Mouse (Mus musculus) myocyte (in vitro differentiated cells): Measurements from ENCODE around the gene Prrt2. TPM values are rescaled to one million over a fixed set of nuclear protein-coding genes. Genes with fewer than 3 reads are reported as not detected.

ENCODE experiments used
- H3K27me3 ChIP-seq: one replicate; pipeline ENCODE4 v1.6.1; 2011; ENCODE audit not compliant: control insufficient read depth, insufficient read depth, insufficient read length
- H3K36me3 ChIP-seq: one replicate; pipeline ENCODE4 v1.6.1; 2011; ENCODE audit not compliant: control insufficient read depth, insufficient read depth
- H3K4me2 ChIP-seq: one replicate; pipeline ENCODE4 v1.6.1; 2011; ENCODE audit warnings: low read depth, control low read depth
- H3K4me3 ChIP-seq: one replicate; pipeline ENCODE4 v1.5.1; 2011; ENCODE audit warnings: mild to moderate bottlenecking, control low read depth, moderate library complexity
- H3K79me2 ChIP-seq: one replicate; pipeline ENCODE4 v1.6.1; 2011; ENCODE audit not compliant: control insufficient read depth, insufficient read depth
- H3ac ChIP-seq: one replicate; pipeline ENCODE4 v1.6.1; 2011; ENCODE audit not compliant: control insufficient read depth, insufficient read length
- CEBPB ChIP-seq: IDR thresholded peaks from 2 replicates; pipeline ENCODE4 v1.6.1; 2011; ENCODE audit warnings: mild to moderate bottlenecking, moderate library complexity; ENCODE audit not compliant: poor library complexity, insufficient read depth, severe bottlenecking
- E2F4 ChIP-seq: IDR thresholded peaks from one replicate; pipeline ENCODE4 v1.6.1; 2011; ENCODE audit warnings: mild to moderate bottlenecking, control low read depth, moderate library complexity; ENCODE audit not compliant: insufficient read depth
- MAX ChIP-seq: IDR thresholded peaks from one replicate; pipeline ENCODE4 v1.6.1; 2011; ENCODE audit warnings: low read depth, mild to moderate bottlenecking, control low read depth
- MYOD1 ChIP-seq, 3 experiments: IDR thresholded peaks; one replicate each; pipeline ENCODE4 v1.6.1; 2011; ENCODE audit warnings: control low read depth in 2 of 3, low read depth in 2 of 3, mild to moderate bottlenecking in 2 of 3, moderate library complexity in 1 of 3; ENCODE audit not compliant: insufficient read length in 2 of 3, control insufficient read depth in 1 of 3
- MYOG ChIP-seq, 3 experiments: IDR thresholded peaks; one replicate each; pipeline ENCODE4 v1.6.1; 2011; ENCODE audit warnings: control low read depth in 2 of 3, low read depth in 2 of 3, mild to moderate bottlenecking in 2 of 3; ENCODE audit not compliant: insufficient read length in 2 of 3, control insufficient read depth in 1 of 3, insufficient read depth in 1 of 3
- POLR2A ChIP-seq: IDR thresholded peaks from one replicate; pipeline ENCODE4 v1.6.1; 2011; ENCODE audit warnings: low read depth, mild to moderate bottlenecking, control low read depth, moderate library complexity; ENCODE audit not compliant: insufficient read length
- POLR2AphosphoS2 ChIP-seq: IDR thresholded peaks from one replicate; pipeline ENCODE4 v1.6.1; 2011; ENCODE audit warnings: low read depth, control low read depth; ENCODE audit not compliant: insufficient read length
- REST ChIP-seq: IDR thresholded peaks from one replicate; pipeline ENCODE4 v1.6.1; 2011; ENCODE audit warnings: mild to moderate bottlenecking, control low read depth, moderate library complexity; ENCODE audit not compliant: insufficient read depth, insufficient read length
- SRF ChIP-seq: IDR thresholded peaks from one replicate; pipeline ENCODE4 v1.6.1; 2011; ENCODE audit warnings: low read depth; ENCODE audit not compliant: control insufficient read depth, insufficient read length
- TCF12 ChIP-seq: IDR thresholded peaks from one replicate; pipeline ENCODE4 v1.6.1; 2011; ENCODE audit warnings: mild to moderate bottlenecking, control low read depth; ENCODE audit not compliant: poor library complexity, insufficient read depth, severe bottlenecking
- TCF3 ChIP-seq: IDR thresholded peaks from one replicate; pipeline ENCODE4 v1.6.1; 2011; ENCODE audit warnings: low read depth, control low read depth; ENCODE audit not compliant: insufficient read length
- USF1 ChIP-seq: IDR thresholded peaks from one replicate; pipeline ENCODE4 v1.6.1; 2011; ENCODE audit warnings: low read depth, mild to moderate bottlenecking, control low read depth, moderate library complexity
- polyA plus RNA-seq: library from polyadenylated mRNA; unstranded; fragments of >200 nt; fragmentation: generic; extraction: Trizol; gene quantifications from one replicate; pipeline ENCODE4 v1.2.1, GENCODE M21; 2012; ENCODE audit warnings: missing spikeins

The Prrt2 gene
- polyA plus RNA-seq, 1 experiment = not detected

- no peaks in the 10 kb centered on the region for H3K27me3 ChIP-seq
- H3K36me3 ChIP-seq = no peaks in the 10 kb centered on the region
- no peak overlapping the region for H3K4me3 ChIP-seq
- peaks cover 6% of the 10 kb centered on the region for H3K79me2 ChIP-seq
- TF ChIP-seq MYOD1 (IDR thresholded peaks at IDR 0.05; ENCODE audit: control insufficient read depth in 1 of 3, insufficient read length in 2 of 3, low read depth in 2 of 3) = peak in 2 of 3 experiments; percentile 56 to 69
- TF ChIP-seq SRF = no peak
- H3K4me2 ChIP-seq = no peak overlapping the region
- no peak overlapping the region for H3ac ChIP-seq
These were observed 16.7 kb downstream of the Prrt2 start for GRCm38 (mm10) chr7:127004122-127004875.

- H3K79me2 ChIP-seq = peaks cover 6% of the 10 kb centered on the region
These were observed 17.4 kb downstream of the Prrt2 start for GRCm38 (mm10) chr7:127003620-127004019.

GRCm38 (mm10) chr7:126999568-126999967, 21.4 kb downstream of the Prrt2 start:
- TF ChIP-seq MAX (no peak), REST (no peak), MYOD1 (IDR thresholded peaks at IDR 0.05; ENCODE audit: control insufficient read depth in 1 of 3, insufficient read length in 2 of 3, low read depth in 2 of 3) (no peak), SRF (no peak), POLR2A (no peak), USF1 (no peak), MYOG (IDR thresholded peaks at IDR 0.05; ENCODE audit: control insufficient read depth in 1 of 3, insufficient read depth in 1 of 3, insufficient read length in 2 of 3, low read depth in 2 of 3) (no peak), POLR2AphosphoS2 (no peak), TCF3 (no peak), TCF12 (no peak), E2F4 (no peak), CEBPB (no peak)

More at GRCm38 (mm10) chr7:127003620-127004019, 17.4 kb downstream of the Prrt2 start:
- TF ChIP-seq TCF12 (no peak), CEBPB (no peak), REST (no peak), SRF (no peak), POLR2A (no peak), USF1 (no peak), TCF3 (no peak), MYOD1 (IDR thresholded peaks at IDR 0.05; ENCODE audit: control insufficient read depth in 1 of 3, insufficient read length in 2 of 3, low read depth in 2 of 3) (no peak), E2F4 (no peak), MYOG (IDR thresholded peaks at IDR 0.05; ENCODE audit: control insufficient read depth in 1 of 3, insufficient read depth in 1 of 3, insufficient read length in 2 of 3, low read depth in 2 of 3) (no peak), MAX (no peak), POLR2AphosphoS2 (no peak)
- Histone ChIP-seq H3K36me3 (no peaks in the 10 kb centered on the region), H3K27me3 (no peaks in the 10 kb centered on the region), H3K4me3 (no peak overlapping the region), H3K4me2 (no peak overlapping the region), H3ac (no peak overlapping the region)

GRCm38 (mm10) chr7:126996449-126996848, 24.6 kb downstream of the Prrt2 start:
- Histone ChIP-seq H3K79me2 (no peaks in the 10 kb centered on the region), H3K27me3 (no peaks in the 10 kb centered on the region), H3K36me3 (peaks cover 5% of the 10 kb centered on the region), H3ac (no peak overlapping the region), H3K4me2 (no peak overlapping the region), H3K4me3 (no peak overlapping the region)
- TF ChIP-seq MYOD1 (IDR thresholded peaks at IDR 0.05; ENCODE audit: control insufficient read depth in 1 of 3, insufficient read length in 2 of 3, low read depth in 2 of 3) (no peak), POLR2AphosphoS2 (no peak), POLR2A (no peak), MAX (no peak), SRF (no peak), CEBPB (no peak), TCF12 (no peak), REST (no peak), MYOG (IDR thresholded peaks at IDR 0.05; ENCODE audit: control insufficient read depth in 1 of 3, insufficient read depth in 1 of 3, insufficient read length in 2 of 3, low read depth in 2 of 3) (no peak)

More at GRCm38 (mm10) chr7:126999568-126999967, 21.4 kb downstream of the Prrt2 start:
- H3K27me3 ChIP-seq = no peaks in the 10 kb centered on the region
- no peak overlapping the region for H3ac ChIP-seq
- H3K79me2 ChIP-seq = no peaks in the 10 kb centered on the region
- H3K36me3 ChIP-seq = peaks cover 5% of the 10 kb centered on the region
- H3K4me2 ChIP-seq = no peak overlapping the region
- H3K4me3 ChIP-seq = no peak overlapping the region

GRCm38 (mm10) chr7:126988816-126989215, 32.2 kb downstream of the Prrt2 start:
- Histone ChIP-seq H3K4me3 (no peak overlapping the region), H3K27me3 (no peaks in the 10 kb centered on the region), H3ac (no peak overlapping the region), H3K79me2 (no peaks in the 10 kb centered on the region), H3K36me3 (no peaks in the 10 kb centered on the region), H3K4me2 (no peak overlapping the region)
- no peak for TF ChIP-seq TCF12
- no peak for TF ChIP-seq TCF3
- no peak for TF ChIP-seq CEBPB
- no peak for TF ChIP-seq SRF
- TF ChIP-seq REST = no peak
- TF ChIP-seq MYOD1 (IDR thresholded peaks at IDR 0.05; ENCODE audit: control insufficient read depth in 1 of 3, insufficient read length in 2 of 3, low read depth in 2 of 3) = no peak
- TF ChIP-seq POLR2AphosphoS2 = no peak
- no peak for TF ChIP-seq MYOG (IDR thresholded peaks at IDR 0.05; ENCODE audit: control insufficient read depth in 1 of 3, insufficient read depth in 1 of 3, insufficient read length in 2 of 3, low read depth in 2 of 3)
- no peak for TF ChIP-seq E2F4
- TF ChIP-seq POLR2A = no peak
- TF ChIP-seq MAX = no peak
- no peak for TF ChIP-seq USF1
